Mouse (Mus musculus): ENCODE data around the gene Psmd3.
"Not testable (repeated sequence)": the region's sequence is repeated elsewhere in the genome, so short reads cannot be mapped to it uniquely, and the experiment has no call there.

Gene Psmd3

GRCm38 (mm10) chr11:98681786-98682745 lies at the start of gene Psmd3:
Gene Psmd3, plus strand, starts transcription at chr11:98682554.
- CTCF ChIA-PET = interaction anchor here (0.5 to 0.7 kb wide), 5 partner anchors 23 to 1317 kb away, joined by 3 to 5 read pairs (median 3); no protein-coding TSS in a partner anchor

- CTCF ChIA-PET = interaction anchor here (0.6 kb wide), 1 partner anchor 54 kb away, joined by 3 read pairs; no protein-coding TSS in a partner anchor
These were observed 46.9 kb upstream of the Psmd3 start for GRCm38 (mm10) chr11:98635312-98635970.

- CTCF ChIA-PET = no interaction called here
These were observed 44.9 kb upstream of the Psmd3 start for GRCm38 (mm10) chr11:98637501-98637900.

GRCm38 (mm10) chr11:98640091-98640490 lies 42.3 kb upstream of the Psmd3 start:
- CTCF ChIA-PET = no interaction called here

- CTCF ChIA-PET = no interaction called here
These were observed 37.6 kb upstream of the Psmd3 start for GRCm38 (mm10) chr11:98644757-98645156.

- CTCF ChIA-PET = no interaction called here
These were observed 36.4 kb upstream of the Psmd3 start for GRCm38 (mm10) chr11:98645946-98646345.

GRCm38 (mm10) chr11:98646459-98646858 lies 35.9 kb upstream of the Psmd3 start, which contains the start of gene Gsdma2:
Gene Gsdma2, plus strand, starts transcription at chr11:98646759.
- CTCF ChIA-PET = no interaction called here

- CTCF ChIA-PET = not testable (repeated sequence)
These were observed 27.3 kb upstream of the Psmd3 start for GRCm38 (mm10) chr11:98655076-98655475.

GRCm38 (mm10) chr11:98660517-98660916 lies 21.8 kb upstream of the Psmd3 start:
- CTCF ChIA-PET = interaction anchor here (0.9 kb wide), 1 partner anchor 13 kb away, joined by 3 read pairs; no protein-coding TSS in a partner anchor

- CTCF ChIA-PET = no interaction called here
These were observed 18.3 kb upstream of the Psmd3 start, which contains the start of gene Gsdma for GRCm38 (mm10) chr11:98664091-98664490. Gene Gsdma, plus strand, starts transcription at chr11:98664351.

GRCm38 (mm10) chr11:98668984-98669383 lies 13.4 kb upstream of the Psmd3 start:
- CTCF ChIA-PET = no interaction called here

- CTCF ChIA-PET = no interaction called here
These were observed 11.0 kb upstream of the Psmd3 start for GRCm38 (mm10) chr11:98671284-98671815.

- CTCF ChIA-PET = no interaction called here
These were observed 10.5 kb upstream of the Psmd3 start for GRCm38 (mm10) chr11:98671857-98672256.

GRCm38 (mm10) chr11:98672482-98672881 lies 9.9 kb upstream of the Psmd3 start:
- CTCF ChIA-PET = no interaction called here

GRCm38 (mm10) chr11:98673136-98673535 lies 9.2 kb upstream of the Psmd3 start:
- CTCF ChIA-PET = interaction anchor here (0.6 to 0.9 kb wide), 3 partner anchors 12 to 109 kb away, joined by 3 to 6 read pairs (median 4); no protein-coding TSS in a partner anchor

- CTCF ChIA-PET = no interaction called here
These were observed 6.5 kb upstream of the Psmd3 start for GRCm38 (mm10) chr11:98675829-98676363.

GRCm38 (mm10) chr11:98680023-98680422 lies 2.3 kb upstream of the Psmd3 start:
- CTCF ChIA-PET = no interaction called here

- CTCF ChIA-PET = interaction anchor here (0.7 kb wide), 3 partner anchors 55 to 388 kb away, joined by 5 to 6 read pairs (median 5); partner anchors contain the start of gene Nr1d1
These were observed 1.8 kb upstream of the Psmd3 start for GRCm38 (mm10) chr11:98680595-98680994.

GRCm38 (mm10) chr11:98681186-98681585 lies 1.2 kb upstream of the Psmd3 start:
- CTCF ChIA-PET = interaction anchor here (0.7 kb wide), 4 partner anchors 54 to 1316 kb away, joined by 3 to 6 read pairs (median 5); partner anchors contain the start of gene Nr1d1

GRCm38 (mm10) chr11:98682811-98683210 lies 457 bp downstream of the Psmd3 start:
- CTCF ChIA-PET = no interaction called here

- CTCF ChIA-PET = no interaction called here
These were observed 3.3 kb downstream of the Psmd3 start for GRCm38 (mm10) chr11:98685642-98686041.

- CTCF ChIA-PET = no interaction called here
These were observed 4.6 kb downstream of the Psmd3 start for GRCm38 (mm10) chr11:98686976-98687375.

All from spleen, embryonic (tissue).